Mouse (Mus musculus) neural tube, embryonic 12.5 days (tissue): Measurements from ENCODE around the gene Ppfibp2. TPM values are rescaled to one million over a fixed set of nuclear protein-coding genes. Genes with fewer than 3 reads are reported as not detected.

Experiments used
- ATAC-seq: fragments of 200-750 bp; cut with Nextera tagmentation; 2 replicates; pipeline ENCODE4 v1.8.0; 2017; ENCODE audit warnings: low read depth, mild to moderate bottlenecking, moderate TSS enrichment, moderate library complexity; ENCODE audit not compliant: low FRiP score
- H3K27ac ChIP-seq: fragments of 300-500 bp; sonication (generic); 2 replicates; pipeline ENCODE4 v1.5.1; 2016
- H3K27me3 ChIP-seq: fragments of 300-500 bp; sonication (generic); replicated peaks from 2 replicates; pipeline ENCODE4 v1.6.1; 2016; ENCODE audit warnings: mild to moderate bottlenecking
- H3K36me3 ChIP-seq: fragments of 300-500 bp; sonication (generic); 2 replicates; pipeline ENCODE4 v1.6.1; 2016; ENCODE audit warnings: mild to moderate bottlenecking
- H3K4me1 ChIP-seq: fragments of 300-500 bp; sonication (generic); 2 replicates; pipeline ENCODE4 v1.6.1; 2016
- H3K4me2 ChIP-seq: fragments of 300-500 bp; sonication (generic); replicated peaks from 2 replicates; pipeline ENCODE4 v1.6.1; 2016; ENCODE audit warnings: mild to moderate bottlenecking
- H3K4me3 ChIP-seq: fragments of 300-500 bp; sonication (generic); 2 replicates; pipeline ENCODE4 v1.5.1; 2016
- H3K9ac ChIP-seq: fragments of 300-500 bp; sonication (generic); 2 replicates; pipeline ENCODE4 v1.6.1; 2016; ENCODE audit warnings: mild to moderate bottlenecking
- H3K9me3 ChIP-seq: fragments of 300-500 bp; sonication (generic); 2 replicates; pipeline ENCODE4 v1.6.1; 2016; ENCODE audit warnings: mild to moderate bottlenecking
- WGBS: fragments of 180-500 bp; shearing (Covaris S2); methylation state at CpG from one replicate; pipeline ENCODE4 v1.1.7; 2016; 5-methylcytosine and 5-hydroxymethylcytosine counted together
- polyA plus RNA-seq: library from polyadenylated mRNA; unstranded; fragments of >200 nt; fragmentation: Nextera tagmentation; extraction: Ambion mirVana; gene quantifications from 2 replicates; pipeline ENCODE4 v1.2.1, GENCODE M21; 2016

Ppfibp2 gene
- polyA plus RNA-seq, 1 experiment from 2014 or later, result 3.5 TPM

DNA sequence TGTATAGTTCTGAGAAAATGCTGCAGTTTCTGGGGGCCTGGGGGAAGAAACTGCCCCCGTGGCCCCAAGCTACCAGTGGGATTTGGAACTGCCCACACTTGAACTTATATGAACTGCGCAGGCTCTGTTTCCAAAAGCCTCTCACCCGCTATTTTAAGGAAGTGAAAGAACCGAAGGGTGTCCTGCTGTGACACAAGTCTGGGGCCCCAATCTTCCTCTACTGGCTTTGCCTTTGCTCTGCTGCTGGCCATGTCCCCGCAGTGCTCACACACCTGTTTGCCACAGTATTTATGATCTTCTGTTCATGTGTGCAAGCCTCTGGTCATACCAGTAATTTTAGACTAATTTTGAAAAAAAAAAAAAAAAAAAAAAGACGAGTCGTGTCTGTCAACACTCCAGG is 1.1 kb upstream of the Ppfibp2 start:
- 33% methylated on average over 7 of the region's 7 CpGs for WGBS
- H3K4me2 ChIP-seq, result no peak overlapping the region

DNA sequence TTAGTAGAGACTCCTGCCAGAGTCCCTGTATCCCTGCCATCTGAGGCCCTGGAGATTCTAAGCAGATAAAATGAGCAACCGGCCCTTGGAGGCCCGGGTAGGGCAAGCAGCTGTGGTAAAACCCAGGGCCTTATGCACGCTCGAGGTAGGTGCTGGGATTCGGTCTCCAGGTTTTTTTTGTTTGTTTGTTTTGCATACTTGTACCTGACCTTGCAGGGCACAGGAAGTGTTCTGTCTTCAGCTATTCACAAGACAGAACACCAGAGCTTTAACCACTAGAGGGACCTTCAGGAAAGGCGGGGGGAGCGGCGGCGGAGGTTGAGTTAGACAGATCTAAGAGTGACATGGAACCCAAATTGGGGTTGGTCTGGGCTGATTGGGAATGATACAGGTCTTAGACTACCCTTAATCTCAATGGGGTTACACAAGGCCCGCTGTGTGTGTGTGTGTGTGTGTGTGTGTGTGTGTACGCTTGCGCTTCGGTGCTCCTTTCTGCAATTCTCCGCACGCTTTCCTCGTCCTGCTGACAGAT is 616 bp upstream of the Ppfibp2 start:
- Histone ChIP-seq H3K36me3 (no peaks in the 10 kb centered on the region), H3K4me2 (peak overlapping the region; percentile 96), H3K27ac (no peak overlapping the region), H3K9me3 (no peaks in the 10 kb centered on the region), H3K4me1 (peaks cover 14% of the 10 kb centered on the region), H3K27me3 (no peaks in the 10 kb centered on the region; the same call in 1 of the 2 replicates), H3K9ac (peak overlapping the region; percentile 48; the same call in 1 of the 2 replicates), H3K4me3 (peak overlapping the region; percentile 50)
- ATAC-seq, result peak; percentile 72
- WGBS, result 2% methylated on average over 16 of the region's 16 CpGs

More for the DNA sequence above, 1.1 kb upstream of the Ppfibp2 start:
- Histone ChIP-seq H3K27ac (no peak overlapping the region), H3K4me3 (no peak overlapping the region), H3K4me1 (peaks cover 14% of the 10 kb centered on the region), H3K27me3 (no peaks in the 10 kb centered on the region; the same call in 1 of the 2 replicates), H3K9ac (no peak overlapping the region), H3K9me3 (no peaks in the 10 kb centered on the region), H3K36me3 (no peaks in the 10 kb centered on the region)
- ATAC-seq, result no peak

DNA sequence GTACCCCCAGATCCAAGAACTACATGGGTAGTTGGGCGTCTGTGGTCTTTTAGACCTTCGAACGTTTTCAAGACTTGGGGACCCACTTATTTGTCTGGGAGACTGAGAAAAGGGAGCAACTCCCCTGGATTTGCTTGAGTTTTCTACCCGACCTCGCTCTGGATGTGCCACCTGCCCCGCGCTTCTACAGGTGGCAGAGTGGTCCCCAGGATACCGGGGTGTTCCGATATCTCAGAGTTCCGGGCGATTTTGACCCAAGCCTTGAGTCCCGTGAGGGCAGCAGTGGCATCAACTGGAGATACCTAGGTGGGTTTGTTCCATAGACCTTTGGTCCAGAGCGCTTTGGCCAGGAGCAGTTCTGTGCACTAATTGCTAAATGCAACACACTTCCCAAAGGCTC is 419 bp downstream of the Ppfibp2 start:
- H3K27ac ChIP-seq, result no peak overlapping the region
- H3K9ac ChIP-seq, result peak overlapping the region; percentile 48; the same call in 1 of the 2 replicates
- peak overlapping the region; percentile 96 for H3K4me2 ChIP-seq
- H3K9me3 ChIP-seq, result no peaks in the 10 kb centered on the region
- peaks cover 14% of the 10 kb centered on the region for H3K4me1 ChIP-seq
- peak overlapping the region; percentile 50 for H3K4me3 ChIP-seq
- no peaks in the 10 kb centered on the region; the same call in 1 of the 2 replicates for H3K27me3 ChIP-seq
- no peak for ATAC-seq
- no peaks in the 10 kb centered on the region for H3K36me3 ChIP-seq
- WGBS, result 13% methylated on average over 13 of the region's 13 CpGs

DNA sequence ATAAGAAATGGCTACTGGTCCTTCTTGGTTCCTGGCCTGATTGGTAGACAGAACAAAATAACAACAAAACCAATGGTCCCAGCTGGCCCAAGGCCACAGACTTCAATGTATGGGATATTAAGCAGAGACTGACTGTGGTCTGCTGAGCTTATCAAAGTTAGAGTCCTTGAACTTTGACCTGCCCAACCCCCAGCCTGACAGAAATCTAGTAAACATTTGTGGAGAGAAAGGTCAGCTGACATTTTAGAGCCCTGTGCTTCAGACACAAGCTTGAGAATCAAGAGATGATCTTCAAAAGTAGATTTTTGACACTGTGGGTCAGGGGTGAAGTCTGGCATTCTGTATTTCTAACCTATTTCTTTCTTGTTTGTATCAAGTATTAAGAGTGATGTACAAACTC is 1.7 kb downstream of the Ppfibp2 start:
- Histone ChIP-seq H3K4me3 (no peak overlapping the region), H3K9me3 (no peaks in the 10 kb centered on the region), H3K36me3 (no peaks in the 10 kb centered on the region), H3K27ac (no peak overlapping the region), H3K4me2 (no peak overlapping the region), H3K9ac (no peak overlapping the region), H3K4me1 (peaks cover 14% of the 10 kb centered on the region), H3K27me3 (no peaks in the 10 kb centered on the region; the same call in 1 of the 2 replicates)
- no peak for ATAC-seq

DNA sequence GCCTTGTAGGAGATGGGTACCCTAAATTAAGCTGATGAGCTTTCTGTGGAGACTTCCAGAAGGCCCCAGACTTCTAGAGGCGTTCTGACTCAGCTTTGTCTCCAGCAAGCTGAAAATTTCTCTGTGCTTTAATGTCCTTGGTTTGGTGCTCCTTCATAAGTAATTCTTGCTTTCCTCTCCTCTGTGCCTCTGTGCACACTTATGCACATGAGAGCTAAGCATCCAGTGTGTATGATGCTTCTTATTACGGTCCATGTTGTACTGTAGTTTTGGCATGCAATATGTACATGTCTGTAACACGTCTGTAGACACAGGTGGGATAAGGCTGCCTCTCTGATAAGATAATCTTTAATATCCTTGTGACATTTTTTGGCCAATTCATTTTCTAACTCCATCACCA is 2.9 kb downstream of the Ppfibp2 start:
- 87% methylated on average over 3 of the region's 3 CpGs for WGBS
- Histone ChIP-seq H3K36me3 (no peaks in the 10 kb centered on the region), H3K4me2 (no peak overlapping the region), H3K27me3 (no peaks in the 10 kb centered on the region; the same call in 1 of the 2 replicates), H3K27ac (no peak overlapping the region), H3K4me3 (no peak overlapping the region), H3K9me3 (no peaks in the 10 kb centered on the region), H3K4me1 (peaks cover 14% of the 10 kb centered on the region), H3K9ac (no peak overlapping the region)
- ATAC-seq, result no peak

DNA sequence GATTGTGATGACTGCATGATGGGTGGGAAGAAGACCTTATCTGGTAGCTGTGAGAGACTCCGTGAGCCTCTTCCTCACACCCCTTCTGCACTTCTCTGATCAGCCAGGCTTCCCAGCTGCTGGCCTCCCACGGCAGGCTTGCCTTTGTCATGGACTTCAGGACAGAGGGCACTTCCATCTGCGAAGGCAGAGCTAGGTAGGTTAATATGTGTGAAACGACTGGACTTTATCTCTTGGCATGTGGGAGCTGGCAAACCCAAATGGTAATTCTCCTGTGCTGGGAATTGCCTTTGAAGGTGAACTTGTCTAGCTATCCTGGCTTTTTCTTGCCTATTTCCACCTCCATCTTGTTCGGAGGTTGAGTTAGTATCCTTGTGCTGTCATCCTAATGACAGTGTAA is 5.6 kb downstream of the Ppfibp2 start:
- no peak for ATAC-seq
- H3K9ac ChIP-seq, result no peak overlapping the region
- 80% methylated on average over 5 of the region's 5 CpGs for WGBS

DNA sequence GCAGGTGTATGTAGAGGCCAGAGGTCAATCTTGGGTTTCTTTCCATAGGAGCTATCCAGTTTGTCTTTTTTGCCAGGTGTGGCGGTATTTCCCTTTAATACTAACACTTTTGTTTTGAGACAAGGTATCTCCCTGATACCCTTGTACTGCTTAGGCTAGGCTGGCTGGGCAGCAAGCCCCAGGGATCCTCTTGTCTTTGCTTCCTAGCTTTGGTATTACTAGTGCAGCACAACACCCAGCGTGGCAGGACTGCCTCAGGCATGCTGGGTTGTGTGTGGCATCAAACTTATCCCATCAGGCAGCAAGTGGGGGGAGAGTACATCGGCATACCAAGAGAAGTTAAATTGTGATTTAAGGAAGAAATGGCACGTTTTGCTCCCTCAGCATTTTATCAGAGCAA is 7.5 kb downstream of the Ppfibp2 start:
- Histone ChIP-seq H3K9ac (no peak overlapping the region), H3K36me3 (no peaks in the 10 kb centered on the region), H3K4me1 (no peaks in the 10 kb centered on the region), H3K27ac (no peak overlapping the region), H3K9me3 (no peaks in the 10 kb centered on the region), H3K27me3 (no peaks in the 10 kb centered on the region), H3K4me3 (no peak overlapping the region), H3K4me2 (no peak overlapping the region)
- no peak for ATAC-seq
- WGBS, result 87% methylated on average over 4 of the region's 4 CpGs

More for the DNA sequence above, 5.6 kb downstream of the Ppfibp2 start:
- no peak overlapping the region for H3K27ac ChIP-seq
- no peaks in the 10 kb centered on the region for H3K4me1 ChIP-seq
- no peak overlapping the region for H3K4me2 ChIP-seq
- H3K4me3 ChIP-seq, result no peak overlapping the region
- H3K36me3 ChIP-seq, result no peaks in the 10 kb centered on the region
- no peaks in the 10 kb centered on the region; the same call in 1 of the 2 replicates for H3K27me3 ChIP-seq
- H3K9me3 ChIP-seq, result no peaks in the 10 kb centered on the region

DNA sequence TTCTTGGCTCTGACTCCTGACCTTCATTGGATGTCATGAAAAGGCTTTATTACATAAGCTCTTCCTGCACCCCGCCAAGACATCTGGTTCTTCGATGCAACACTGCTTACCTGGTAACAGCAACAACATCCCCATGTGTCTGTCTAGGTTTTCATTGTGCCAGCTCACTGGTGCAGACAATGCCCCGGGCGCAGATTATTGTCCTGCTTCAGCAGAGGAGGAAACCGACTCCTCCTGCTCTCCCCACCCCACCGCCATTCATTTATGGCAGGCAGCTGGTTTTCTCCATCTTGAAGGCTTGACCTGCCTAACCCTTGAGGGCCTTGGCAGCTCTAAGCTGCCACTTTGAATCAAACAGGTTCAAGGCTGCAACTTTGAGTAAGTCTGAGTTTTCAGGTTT is 7.9 kb downstream of the Ppfibp2 start:
- Histone ChIP-seq H3K4me2 (no peak overlapping the region), H3K36me3 (no peaks in the 10 kb centered on the region), H3K9ac (no peak overlapping the region), H3K27ac (no peak overlapping the region), H3K9me3 (no peaks in the 10 kb centered on the region), H3K4me1 (no peaks in the 10 kb centered on the region), H3K4me3 (no peak overlapping the region), H3K27me3 (no peaks in the 10 kb centered on the region)
- WGBS, result 67% methylated on average over 6 of the region's 6 CpGs
- no peak for ATAC-seq

DNA sequence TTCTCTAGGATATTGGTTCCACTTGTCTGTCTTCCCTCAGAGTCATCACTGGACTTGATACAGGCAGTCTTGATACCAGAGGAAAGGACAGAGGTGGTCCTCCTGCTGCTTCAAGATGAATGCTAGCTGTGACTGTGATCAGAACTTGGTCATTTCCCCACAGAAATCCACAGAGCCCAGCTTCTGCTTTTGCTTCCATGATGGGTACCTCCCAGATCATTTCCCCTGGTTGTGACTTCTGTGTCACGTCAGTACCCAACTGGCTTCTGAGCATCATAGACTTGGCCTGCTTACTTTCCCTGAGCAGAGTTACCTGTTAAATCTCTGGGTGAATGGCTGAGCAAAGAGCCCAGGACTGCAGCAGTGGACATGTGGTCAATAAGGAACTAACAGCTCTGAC is 12.8 kb downstream of the Ppfibp2 start:
- no peak overlapping the region for H3K4me2 ChIP-seq
- 94% methylated on average over 1 of the region's 1 CpGs for WGBS

DNA sequence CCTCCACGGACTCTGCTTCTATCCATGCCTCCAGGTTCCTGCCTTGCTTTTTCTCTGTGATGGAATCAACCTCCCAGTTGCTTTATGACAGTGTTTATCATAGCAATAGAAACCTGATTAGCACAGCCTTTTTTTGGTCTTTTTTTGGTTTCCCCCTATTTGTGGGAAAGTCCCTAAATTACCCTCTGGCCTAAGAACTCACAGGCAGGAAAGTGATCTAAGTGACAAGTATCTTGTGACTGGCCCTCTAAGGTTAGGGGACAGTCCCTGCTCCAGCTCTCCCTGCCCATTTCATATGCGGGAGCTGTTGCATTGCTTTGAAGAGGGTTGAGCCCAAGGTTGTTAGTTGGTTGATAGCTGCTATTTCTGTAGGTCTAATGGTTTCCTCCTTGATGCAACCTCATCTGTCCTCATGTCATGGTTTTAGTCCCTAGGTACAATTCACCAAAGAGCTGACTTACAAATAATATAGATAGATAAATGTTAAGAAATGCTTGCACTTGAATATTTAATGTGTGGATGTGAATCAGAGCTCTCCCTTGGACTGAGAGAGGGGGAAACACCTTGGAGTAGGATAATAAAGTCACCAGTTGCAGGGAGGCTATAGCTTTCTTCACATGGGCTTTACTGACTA is 14.7 kb downstream of the Ppfibp2 start:
- no peak for ATAC-seq
- Histone ChIP-seq H3K4me1 (no peaks in the 10 kb centered on the region), H3K4me2 (no peak overlapping the region), H3K4me3 (no peak overlapping the region), H3K9ac (no peak overlapping the region), H3K9me3 (no peaks in the 10 kb centered on the region), H3K27ac (no peak overlapping the region), H3K27me3 (no peaks in the 10 kb centered on the region), H3K36me3 (no peaks in the 10 kb centered on the region)
- 81% methylated on average over 2 of the region's 2 CpGs for WGBS

More for the DNA sequence above, 12.8 kb downstream of the Ppfibp2 start:
- no peak for ATAC-seq
- Histone ChIP-seq H3K9me3 (no peaks in the 10 kb centered on the region), H3K4me1 (no peaks in the 10 kb centered on the region), H3K27ac (no peak overlapping the region), H3K36me3 (no peaks in the 10 kb centered on the region), H3K27me3 (no peaks in the 10 kb centered on the region), H3K9ac (no peak overlapping the region), H3K4me3 (no peak overlapping the region)

DNA sequence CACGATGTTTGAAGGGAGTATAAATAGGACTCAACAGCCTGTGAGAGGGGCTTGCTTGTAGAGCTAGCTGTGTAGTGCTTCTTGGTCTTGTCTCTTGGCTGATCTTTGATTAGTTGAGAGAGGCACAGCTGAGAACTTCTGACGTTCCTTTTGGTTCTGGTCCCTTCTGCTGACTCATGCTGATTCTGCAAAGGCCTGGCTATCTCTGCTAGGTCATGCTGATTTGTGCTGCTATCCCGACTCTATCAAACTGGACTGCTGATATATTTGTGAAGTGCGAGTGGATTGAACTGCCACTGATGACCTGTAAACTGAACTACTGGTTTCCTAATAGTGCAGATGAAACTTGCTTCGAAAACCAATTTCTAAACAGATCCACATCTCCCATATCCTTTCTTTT is 15.9 kb downstream of the Ppfibp2 start:
- Histone ChIP-seq H3K4me3 (no peak overlapping the region), H3K36me3 (no peaks in the 10 kb centered on the region), H3K27me3 (no peaks in the 10 kb centered on the region), H3K4me2 (no peak overlapping the region), H3K9ac (no peak overlapping the region), H3K9me3 (no peaks in the 10 kb centered on the region), H3K27ac (no peak overlapping the region), H3K4me1 (no peaks in the 10 kb centered on the region)
- 90% methylated on average over 5 of the region's 5 CpGs for WGBS
- ATAC-seq, result no peak

DNA sequence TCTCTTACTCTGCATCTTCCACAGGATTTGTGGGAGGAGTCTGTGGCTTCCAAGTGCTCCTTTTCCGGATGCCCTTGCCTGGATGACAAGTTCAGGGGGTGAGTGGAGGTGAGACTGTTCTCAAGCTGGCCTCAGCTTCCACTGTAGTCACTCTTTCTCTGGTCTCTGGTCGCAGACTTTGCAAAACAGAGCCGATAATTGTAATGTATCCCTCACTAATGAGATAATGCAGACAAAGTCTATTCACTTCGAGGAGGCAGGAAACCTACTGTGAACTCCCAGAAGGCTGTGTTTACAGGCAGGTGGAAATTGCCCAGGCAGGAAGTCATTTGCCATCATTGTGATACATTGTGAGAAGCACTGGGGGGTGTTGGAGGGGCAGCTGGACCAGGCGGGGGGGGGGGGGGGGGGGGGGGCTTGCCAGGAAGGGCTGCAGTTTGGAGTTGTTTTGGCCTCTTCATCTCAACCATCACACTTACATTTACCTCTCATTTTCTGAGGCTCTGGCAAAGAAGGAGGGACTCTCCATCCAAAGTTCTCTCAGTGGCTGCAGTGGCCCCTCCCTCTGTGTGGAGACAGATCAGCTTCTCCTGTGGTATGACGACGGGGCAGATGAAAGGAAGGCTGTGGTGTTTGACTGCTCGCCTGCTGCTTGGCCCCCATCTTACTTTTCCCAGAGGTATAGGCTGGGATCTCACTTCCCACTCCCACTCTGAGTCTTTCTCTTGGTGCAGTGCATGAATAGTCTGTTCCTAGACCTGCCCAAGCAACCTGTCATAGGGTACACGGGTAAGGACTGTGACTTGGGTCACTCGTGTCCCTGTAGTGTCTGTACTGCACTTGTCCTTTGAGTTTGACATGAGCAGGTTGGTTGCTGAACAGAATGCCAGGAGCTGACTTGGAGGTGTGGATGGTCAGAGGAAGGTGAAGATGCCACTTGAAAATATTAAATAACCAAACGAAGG is 23.3 kb downstream of the Ppfibp2 start:
- no peaks in the 10 kb centered on the region for H3K9me3 ChIP-seq
- no peaks in the 10 kb centered on the region for H3K27me3 ChIP-seq
- no peaks in the 10 kb centered on the region for H3K4me1 ChIP-seq
- no peak overlapping the region for H3K4me2 ChIP-seq
- no peak for ATAC-seq
- no peak overlapping the region for H3K27ac ChIP-seq
- H3K9ac ChIP-seq, result no peak overlapping the region
- WGBS, result 32% methylated on average over 10 of the region's 11 CpGs
- no peak overlapping the region for H3K4me3 ChIP-seq
- H3K36me3 ChIP-seq, result no peaks in the 10 kb centered on the region
